Mouse (Mus musculus): Measurements from ENCODE around the gene Trpc2.

DNA sequence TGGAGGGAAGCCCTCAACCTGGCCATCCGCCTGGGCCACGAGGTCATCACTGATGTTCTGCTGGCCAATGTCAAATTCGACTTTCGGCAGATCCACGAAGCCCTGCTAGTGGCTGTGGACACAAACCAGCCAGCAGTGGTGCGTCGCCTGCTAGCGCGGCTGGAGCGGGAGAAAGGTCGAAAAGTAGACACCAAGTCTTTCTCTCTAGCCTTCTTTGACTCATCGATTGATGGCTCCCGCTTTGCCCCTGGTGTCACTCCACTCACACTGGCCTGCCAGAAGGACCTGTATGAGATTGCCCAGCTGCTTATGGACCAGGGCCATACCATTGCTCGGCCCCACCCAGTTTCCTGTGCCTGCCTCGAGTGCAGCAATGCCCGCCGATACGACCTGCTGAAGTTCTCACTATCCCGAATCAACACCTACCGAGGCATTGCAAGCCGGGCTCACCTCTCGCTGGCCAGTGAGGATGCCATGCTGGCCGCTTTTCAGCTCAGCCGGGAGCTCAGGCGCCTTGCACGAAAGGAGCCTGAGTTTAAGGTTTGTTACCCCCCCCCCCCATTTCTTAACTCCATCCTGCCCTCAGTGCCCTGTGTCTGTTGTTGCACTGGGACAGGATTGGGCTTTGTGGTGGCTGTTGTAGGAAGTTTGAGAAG is 1.3 kb downstream of the Trpc2 start:
- TF ChIP-seq CEBPB (IDR thresholded peaks at IDR 0.05; ENCODE audit: low read depth) (no peak), MAX (IDR thresholded peaks at IDR 0.05) (no peak), CTCF (IDR thresholded peaks at IDR 0.05; ENCODE audit: control insufficient read depth, insufficient read depth, insufficient read length) (no peak), FOSL1 (IDR thresholded peaks at IDR 0.05; ENCODE audit: insufficient read depth, low read length, poor library complexity, severe bottlenecking) (no peak), USF1 (IDR thresholded peaks at IDR 0.05; ENCODE audit: low read depth) (no peak), MYOD1 (IDR thresholded peaks at IDR 0.05; ENCODE audit: control insufficient read depth, insufficient read length, low read depth) (no peak), MYOG (IDR thresholded peaks at IDR 0.05; ENCODE audit: control insufficient read depth, extremely low read depth, insufficient read length) (no peak)

Data from C2C12 (cell line).